Mouse (Mus musculus) forebrain, embryonic 11.5 days (tissue): Measurements from ENCODE around the gene Tmem219. TPM values are rescaled to one million over a fixed set of nuclear protein-coding genes. Genes with fewer than 3 reads are reported as not detected.
A peak's percentile ranks its signal among the peaks of the same experiment; 100 is the strongest.

Experiments used
- ATAC-seq: fragments of 200-750 bp; cut with Nextera tagmentation; replicated peaks from 2 replicates; pipeline ENCODE4 v1.8.0; 2017; ENCODE audit warnings: moderate TSS enrichment; ENCODE audit not compliant: low FRiP score
- DNase-seq: peaks from one replicate; pipeline ENCODE4 v3.0.0-alpha.2; 2017; ENCODE audit warnings: low spot score
- H3K27ac ChIP-seq: fragments of 300-500 bp; sonication (generic); 2 replicates; pipeline ENCODE4 v1.5.1; 2014; ENCODE audit warnings: low read depth, low read length
- H3K27me3 ChIP-seq: fragments of 300-500 bp; sonication (generic); 2 replicates; pipeline ENCODE4 v1.6.1; 2014; ENCODE audit warnings: mild to moderate bottlenecking, low read length, mixed read lengths; ENCODE audit not compliant: control insufficient read depth, insufficient read depth
- H3K36me3 ChIP-seq: fragments of 300-500 bp; sonication (generic); 2 replicates; pipeline ENCODE4 v1.6.1; 2014; ENCODE audit warnings: mild to moderate bottlenecking, low read length, moderate library complexity, mixed read lengths; ENCODE audit not compliant: control insufficient read depth, insufficient read depth
- H3K4me1 ChIP-seq: fragments of 300-500 bp; sonication (generic); replicated peaks from 2 replicates; pipeline ENCODE4 v1.6.1; 2014; ENCODE audit warnings: low read length, mixed read lengths; ENCODE audit not compliant: control insufficient read depth, insufficient read depth
- H3K4me2 ChIP-seq: fragments of 300-500 bp; sonication (generic); 2 replicates; pipeline ENCODE4 v1.6.1; 2014; ENCODE audit warnings: low read depth, mild to moderate bottlenecking, low read length, moderate library complexity, mixed read lengths; ENCODE audit not compliant: severe bottlenecking
- H3K4me3 ChIP-seq: fragments of 300-500 bp; sonication (generic); 2 replicates; pipeline ENCODE4 v1.5.1; 2014; ENCODE audit warnings: low read depth, low read length
- H3K9ac ChIP-seq: fragments of 300-500 bp; sonication (generic); 2 replicates; pipeline ENCODE4 v1.6.1; 2014; ENCODE audit warnings: low read length
- H3K9me3 ChIP-seq: fragments of 300-500 bp; sonication (generic); 2 replicates; pipeline ENCODE4 v1.6.1; 2016; ENCODE audit warnings: low read length, mixed read lengths; ENCODE audit not compliant: control insufficient read depth
- WGBS: fragments of 180-500 bp; shearing (Covaris S2); extraction: QIAGEN DNeasy Blood & Tissue Kit; methylation state at CpG from one replicate; pipeline ENCODE4 v1.1.7; 2014; 5-methylcytosine and 5-hydroxymethylcytosine counted together
- polyA plus RNA-seq: library from polyadenylated mRNA; unstranded; fragments of >200 nt; fragmentation: Nextera tagmentation; extraction: Ambion mirVana; gene quantifications from 2 replicates; pipeline ENCODE4 v1.2.1, GENCODE M21; 2014

Gene Tmem219
- polyA plus RNA-seq, 1 experiment from 2014 or later = 21.3 TPM

GRCm38 (mm10) chr7:126862147-126862784 lies 60.5 kb downstream of the Tmem219 start, which contains the start of gene Ino80e:
Gene Ino80e, minus strand, starts transcription at chr7:126862377.
- DNase-seq (peak; percentile 96), ATAC-seq (peak; percentile 76)
- Histone ChIP-seq H3K4me2 (peak within 1 kb of the TSS; percentile 72), H3K27me3 (no peaks in the 10 kb centered on the region), H3K9me3 (no peaks in the 10 kb centered on the region), H3K27ac (peak within 1 kb of the TSS; percentile 84), H3K4me3 (peak within 1 kb of the TSS; percentile 64), H3K36me3 (peaks cover 17% of the 10 kb centered on the region; the same call in 1 of the 2 replicates), H3K9ac (peak within 1 kb of the TSS; percentile 87), H3K4me1 (peaks cover 20% of the 10 kb centered on the region)
- WGBS = under 1% methylated on average over 41 of the region's 41 CpGs

- H3K9me3 ChIP-seq = no peaks in the 10 kb centered on the region
- H3K9ac ChIP-seq = peak within 1 kb of the TSS; percentile 87
- peaks cover 18% of the 10 kb centered on the region; the same call in 1 of the 2 replicates for H3K36me3 ChIP-seq
- H3K4me2 ChIP-seq = peak within 1 kb of the TSS; percentile 72
- no peaks in the 10 kb centered on the region for H3K27me3 ChIP-seq
- peak within 1 kb of the TSS; percentile 84 for H3K27ac ChIP-seq
- DNase-seq (peak; percentile 97), ATAC-seq (peak; percentile 89)
- peaks cover 20% of the 10 kb centered on the region for H3K4me1 ChIP-seq
- WGBS = 5% methylated on average over 42 of the region's 42 CpGs
- H3K4me3 ChIP-seq = peak within 1 kb of the TSS; percentile 64
These were observed 61.1 kb downstream of the Tmem219 start, which contains the start of gene Hirip3 for GRCm38 (mm10) chr7:126861429-126862130. Gene Hirip3, plus strand, starts transcription at chr7:126861972.

- Histone ChIP-seq H3K4me3 (peak overlapping the region; percentile 64), H3K4me1 (peaks cover 20% of the 10 kb centered on the region), H3K36me3 (peaks cover 12% of the 10 kb centered on the region; the same call in 1 of the 2 replicates), H3K4me2 (peak overlapping the region; percentile 72), H3K9ac (peak overlapping the region; percentile 87), H3K9me3 (no peaks in the 10 kb centered on the region), H3K27ac (no peak overlapping the region), H3K27me3 (no peaks in the 10 kb centered on the region)
- ATAC-seq (no peak), DNase-seq (no peak)
- WGBS = 76% methylated on average over 5 of the region's 5 CpGs
These were observed 61.7 kb downstream of the Tmem219 start for GRCm38 (mm10) chr7:126860987-126861386.

GRCm38 (mm10) chr7:126856741-126857420 lies 65.8 kb downstream of the Tmem219 start:
- Histone ChIP-seq H3K36me3 (peaks cover 11% of the 10 kb centered on the region), H3K4me1 (peaks cover 10% of the 10 kb centered on the region), H3K4me3 (no peak overlapping the region), H3K27me3 (no peaks in the 10 kb centered on the region), H3K9ac (no peak overlapping the region), H3K4me2 (no peak overlapping the region), H3K27ac (no peak overlapping the region), H3K9me3 (no peaks in the 10 kb centered on the region)
- DNase-seq (no peak), ATAC-seq (no peak)
- WGBS = 76% methylated on average over 9 of the region's 9 CpGs

- H3K4me2 ChIP-seq = no peak overlapping the region
- no peak overlapping the region for H3K27ac ChIP-seq
- no peak overlapping the region; the same call in 1 of the 2 replicates for H3K9ac ChIP-seq
- peaks cover 11% of the 10 kb centered on the region for H3K36me3 ChIP-seq
- DNase-seq (no peak), ATAC-seq (no peak)
- WGBS = 74% methylated on average over 3 of the region's 3 CpGs
- peaks cover 7% of the 10 kb centered on the region; the same call in 1 of the 2 replicates for H3K4me1 ChIP-seq
- H3K9me3 ChIP-seq = no peaks in the 10 kb centered on the region
- H3K27me3 ChIP-seq = no peaks in the 10 kb centered on the region
- no peak overlapping the region for H3K4me3 ChIP-seq
These were observed 67.1 kb downstream of the Tmem219 start for GRCm38 (mm10) chr7:126855641-126856040.

GRCm38 (mm10) chr7:126853454-126853853 lies 69.3 kb downstream of the Tmem219 start:
- H3K27me3 ChIP-seq = peaks cover 6% of the 10 kb centered on the region; the same call in 1 of the 2 replicates
- no peak overlapping the region for H3K4me2 ChIP-seq
- H3K27ac ChIP-seq = no peak overlapping the region
- no peak overlapping the region for H3K4me3 ChIP-seq
- H3K36me3 ChIP-seq = peaks cover 8% of the 10 kb centered on the region
- ATAC-seq (no peak), DNase-seq (no peak)
- WGBS = 79% methylated on average over 5 of the region's 5 CpGs
- H3K4me1 ChIP-seq = peaks cover 10% of the 10 kb centered on the region; the same call in 1 of the 2 replicates
- no peaks in the 10 kb centered on the region for H3K9me3 ChIP-seq
- no peak overlapping the region for H3K9ac ChIP-seq

DNA sequence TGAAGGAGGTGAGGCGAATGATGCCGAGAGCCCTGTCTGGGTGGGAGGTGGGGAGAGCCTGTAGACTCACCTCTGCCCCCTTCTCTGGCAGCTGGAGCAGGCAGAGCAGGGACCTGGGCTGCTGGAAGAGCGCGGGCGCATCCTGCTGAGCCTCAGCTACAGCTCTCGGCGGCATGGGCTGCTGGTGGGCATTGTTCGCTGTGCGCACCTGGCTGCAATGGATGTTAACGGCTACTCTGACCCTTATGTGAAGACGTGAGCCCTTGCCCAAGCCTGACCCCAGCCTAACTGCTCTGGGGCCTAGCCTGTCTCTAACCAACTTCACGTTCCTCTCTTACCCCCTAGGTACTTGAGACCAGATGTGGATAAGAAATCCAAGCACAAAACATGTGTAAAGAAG lies 71.5 kb downstream of the Tmem219 start:
- no peak overlapping the region for H3K4me2 ChIP-seq
- H3K9ac ChIP-seq = peak overlapping the region; percentile 27; the same call in 1 of the 2 replicates
- peaks cover 7% of the 10 kb centered on the region; the same call in 1 of the 2 replicates for H3K27me3 ChIP-seq
- no peak overlapping the region for H3K27ac ChIP-seq
- H3K36me3 ChIP-seq = peaks cover 5% of the 10 kb centered on the region
- no peaks in the 10 kb centered on the region for H3K9me3 ChIP-seq
- H3K4me3 ChIP-seq = no peak overlapping the region
- ATAC-seq (no peak), DNase-seq (no peak)
- 27% methylated on average over 12 of the region's 12 CpGs for WGBS
- H3K4me1 ChIP-seq = peaks cover 16% of the 10 kb centered on the region

DNA sequence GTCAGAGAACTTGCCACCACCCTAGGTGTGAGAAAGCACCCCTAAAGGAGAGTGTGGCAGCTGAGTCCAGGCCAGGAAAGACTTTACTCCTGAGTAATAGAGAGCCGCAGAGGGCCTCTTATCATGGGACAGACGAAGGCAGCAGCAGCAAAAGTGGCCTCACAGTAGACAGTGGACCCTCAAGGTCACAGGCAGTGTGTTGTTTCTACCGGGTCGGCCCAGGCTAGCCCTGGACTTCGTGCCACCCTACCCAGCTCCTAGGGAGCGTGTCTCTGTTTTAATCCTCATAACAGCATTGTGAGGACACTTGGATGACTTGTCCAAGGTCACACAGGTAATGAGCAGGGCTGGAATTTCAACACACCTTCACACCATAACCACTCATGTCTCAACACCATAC lies 72.6 kb downstream of the Tmem219 start:
- H3K9ac ChIP-seq = no peak overlapping the region
- H3K4me2 ChIP-seq = no peak overlapping the region
- H3K27me3 ChIP-seq = peaks cover 7% of the 10 kb centered on the region; the same call in 1 of the 2 replicates
- H3K4me1 ChIP-seq = peaks cover 16% of the 10 kb centered on the region
- DNase-seq (peak; percentile 46), ATAC-seq (no peak)
- WGBS = 88% methylated on average over 6 of the region's 6 CpGs
- H3K4me3 ChIP-seq = no peak overlapping the region
- no peaks in the 10 kb centered on the region for H3K9me3 ChIP-seq
- no peak overlapping the region for H3K27ac ChIP-seq
- peaks cover 2% of the 10 kb centered on the region; the same call in 1 of the 2 replicates for H3K36me3 ChIP-seq
